9 mouse cellular contexts compared by ENCODE assay signal in the genomic region with DNA sequence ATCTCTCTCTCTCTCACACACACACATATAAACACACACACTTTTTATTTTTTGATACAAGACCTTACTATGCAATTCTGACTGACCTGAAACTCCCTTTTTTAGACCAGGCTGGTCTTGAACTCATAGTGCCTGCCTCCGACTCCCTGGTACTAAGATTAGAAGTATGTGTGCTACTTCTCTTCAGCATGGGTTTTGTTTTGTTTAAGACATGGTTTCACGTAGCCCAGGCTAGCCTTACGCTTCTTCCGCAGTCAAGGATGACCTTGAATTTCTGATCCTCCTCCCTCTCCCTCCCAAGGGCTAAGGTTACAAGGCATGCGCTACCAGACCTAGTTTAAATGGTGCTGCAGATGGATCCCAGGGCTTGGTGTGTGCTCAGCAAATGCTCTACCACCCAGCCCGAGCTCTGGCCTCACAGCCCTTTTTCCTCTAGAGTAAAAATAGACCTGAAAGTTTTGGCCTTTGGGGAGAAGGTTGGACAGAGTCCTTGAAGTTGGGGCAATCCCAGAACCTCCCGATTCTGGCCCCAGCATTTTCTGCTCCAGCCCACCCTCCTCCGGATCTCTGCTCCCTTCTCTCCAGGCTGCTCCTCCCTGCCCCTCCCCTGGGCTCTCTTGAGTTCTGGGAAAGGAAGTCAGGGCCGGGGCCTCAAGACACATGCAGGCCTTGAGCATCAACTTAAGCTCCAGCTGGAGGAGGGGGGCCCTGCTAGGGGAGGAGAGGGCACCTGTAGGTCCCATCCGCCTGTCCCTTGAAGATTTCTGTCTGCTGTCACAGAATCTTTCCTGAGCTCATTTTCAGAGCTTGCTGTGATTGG. TPM values are rescaled to one million over a fixed set of nuclear protein-coding genes. Genes with fewer than 3 reads are reported as not detected.
DNase-seq lines count a peak whose midpoint lies in the region; ATAC-seq and TF ChIP-seq lines count a peak whose summit lies in the region.
"Had no signal": no experiment of that assay in that cellular context is flagged by ENCODE, and none has a peak within 500 bp of the region (broad histone marks: within the 10 kb centered on the region; RNA-seq: fewer than 3 reads in every experiment).

No protein-coding gene starts in this region.

- peak; percentile 44 to 71 for DNase-seq in adrenal gland, adult (ENCODE audit: inconsistent age in 2 of 2, low spot score in 1 of 2)
- no peak for DNase-seq in adrenal gland, adult 8-10 months
- no peak for DNase-seq in layer of hippocampus, postnatal 36 days
- DNase-seq in embryo, embryonic 10.5 days (ENCODE audit: low spot score) = no peak

- no peaks in the 10 kb centered on the region for H3K9me3 ChIP-seq in E14TG2a.4 (ENCODE audit: low read length)
- H3K9me3 ChIP-seq in heart, embryonic 13.5 days = no peaks in the 10 kb centered on the region
- H3K9me3 ChIP-seq in liver, embryonic 16.5 days (replicated peaks; ENCODE audit: control insufficient read depth, low read length) = no peaks in the 10 kb centered on the region
- H3K9me3 ChIP-seq: midbrain, embryonic 12.5 days had no signal

- no peak overlapping the region for H3K4me2 ChIP-seq in heart, embryonic 13.5 days
- no peak overlapping the region for H3K4me2 ChIP-seq in liver, embryonic 16.5 days (ENCODE audit: low read depth, low read length)
- H3K4me2 ChIP-seq: midbrain, embryonic 12.5 days had no signal

- peak overlapping the region; percentile 79 for H3K4me3 ChIP-seq in E14TG2a.4 (replicated peaks; ENCODE audit: low read length)
- no peak overlapping the region for H3K4me3 ChIP-seq in heart, embryonic 13.5 days
- no peak overlapping the region for H3K4me3 ChIP-seq in liver, embryonic 16.5 days (ENCODE audit: low read depth, low read length)
- H3K4me3 ChIP-seq: midbrain, embryonic 12.5 days had no signal

- ATAC-seq in heart, embryonic 13.5 days (ENCODE audit: extremely low read depth, insufficient number of reproducible peaks, low FRiP score, low TSS enrichment) = no peak
- no peak for ATAC-seq in liver, embryonic 16.5 days (ENCODE audit: low read depth)
- no peak for ATAC-seq in monocyte, adult 5-6 weeks (replicated peaks; ENCODE audit: insufficient number of reproducible peaks, low FRiP score, low TSS enrichment, poor library complexity, severe bottlenecking)

- H3K9ac ChIP-seq in heart, embryonic 13.5 days = peak overlapping the region; percentile 63
- H3K9ac ChIP-seq in liver, embryonic 16.5 days (ENCODE audit: low read depth, low read length) = no peak overlapping the region
- H3K9ac ChIP-seq: midbrain, embryonic 12.5 days had no signal

- TF ChIP-seq CTCF in E14TG2a.4 (conservative IDR thresholded peaks at IDR 0.05; ENCODE audit: low read length) = no peak

- peak overlapping the region; percentile 78 for H3K27ac ChIP-seq in heart, embryonic 13.5 days (replicated peaks)
- H3K27ac ChIP-seq in liver, embryonic 16.5 days (ENCODE audit: low read length) = peak overlapping the region; percentile 56; the same call in 1 of the 2 replicates
- H3K27ac ChIP-seq: midbrain, embryonic 12.5 days had no signal

- H3K4me1 ChIP-seq in E14TG2a.4 (replicated peaks; ENCODE audit: low read depth, low read length) = peaks cover 87% of the 10 kb centered on the region
- H3K4me1 ChIP-seq in heart, embryonic 13.5 days = peaks cover 68% of the 10 kb centered on the region
- H3K4me1 ChIP-seq in liver, embryonic 16.5 days (ENCODE audit: control insufficient read depth, low read depth, low read length) = peaks cover 56% of the 10 kb centered on the region

- 61% methylated on average over 10 of the region's 10 CpGs for WGBS in heart, embryonic 13.5 days
- WGBS in liver, embryonic 16.5 days (ENCODE audit: insufficient replicate concordance) = 54% methylated on average over 10 of the region's 10 CpGs

- H3K36me3 ChIP-seq in E14TG2a.4 (ENCODE audit: insufficient read depth, low read length) = peaks cover 13% of the 10 kb centered on the region; the same call in 1 of the 2 replicates
- H3K36me3 ChIP-seq in heart, embryonic 13.5 days = peaks cover 5% of the 10 kb centered on the region; the same call in 1 of the 2 replicates
- no peaks in the 10 kb centered on the region for H3K36me3 ChIP-seq in liver, embryonic 16.5 days (ENCODE audit: control insufficient read depth, insufficient read depth)
- H3K36me3 ChIP-seq: midbrain, embryonic 12.5 days had no signal

- H3K27me3 ChIP-seq in E14TG2a.4 (ENCODE audit: insufficient read depth, low read length) = no peaks in the 10 kb centered on the region
- no peaks in the 10 kb centered on the region for H3K27me3 ChIP-seq in heart, embryonic 13.5 days (replicated peaks)
- no peaks in the 10 kb centered on the region for H3K27me3 ChIP-seq in liver, embryonic 16.5 days (ENCODE audit: control insufficient read depth, insufficient read depth, low read depth, low read length)
- H3K27me3 ChIP-seq: midbrain, embryonic 12.5 days had no signal

RNA-seq across cellular contexts. Expression of a gene that starts 8.3 kb away (rescaled TPM):
- total RNA-seq in adrenal gland, adult 8-10 months (2022) = 100 to 1,000 TPM; 350 to 623 (median 446) TPM
- polyA plus RNA-seq in heart, embryonic 13.5 days (2015; fragmentation: Nextera tagmentation; extraction: Ambion mirVana) = 451 and 478 TPM in 2 replicates
- polyA plus RNA-seq in liver, embryonic 16.5 days (2015; fragmentation: Nextera tagmentation; extraction: Ambion mirVana) = 300 and 331 TPM in 2 replicates
- 10 to 100 TPM; 35.2 to 44.3 TPM for total RNA-seq in layer of hippocampus, postnatal 36 days (2021)
- total RNA-seq in monocyte, adult 5-6 weeks (2017) = 152 to 227 TPM (median 161 TPM) in 3 replicates

RNA-seq across cellular contexts. Expression of a gene that starts 11.1 kb away (rescaled TPM):
- total RNA-seq in adrenal gland, adult 8-10 months (2022) = 10 to 100 TPM; 22.8 to 29.9 (median 25.9) TPM
- polyA plus RNA-seq in heart, embryonic 13.5 days (2015; fragmentation: Nextera tagmentation; extraction: Ambion mirVana) = 18.4 and 19.4 TPM in 2 replicates
- 14.2 and 14.3 TPM in 2 replicates for polyA plus RNA-seq in liver, embryonic 16.5 days (2015; fragmentation: Nextera tagmentation; extraction: Ambion mirVana)
- 10 to 100 TPM; 20.9 to 22.3 TPM for total RNA-seq in layer of hippocampus, postnatal 36 days (2021)
- total RNA-seq in monocyte, adult 5-6 weeks (2017) = 67.5 to 90.9 TPM (median 77.3 TPM) in 3 replicates

Comparison
In these comparisons a context has a peak if more than half of its experiments do, and no peak if none do; other contexts are left out.
1. DNase-seq: peak in adrenal gland, adult (2 of 2); none in adrenal gland, adult 8-10 months (single experiment), layer of hippocampus, postnatal 36 days (0 of 2) and embryo, embryonic 10.5 days (single experiment).